Mouse (Mus musculus) cerebellum, adult 9-11 months (tissue): ENCODE data around the gene Cd300ld.
"Not testable (repeated sequence)": the region's sequence is repeated elsewhere in the genome, so short reads cannot be mapped to it uniquely, and the experiment has no call there.

Experiments used
- DNase-seq: peaks from one replicate; pipeline ENCODE4 v3.0.0; 2022

Cd300ld gene

GRCm38 (mm10) chr11:114989793-114990192 is at the start of gene Cd300ld:
Gene Cd300ld, minus strand, starts transcription at chr11:114989922.
- DNase-seq: no peak

- DNase-seq: not testable (repeated sequence)
Measured at GRCm38 (mm10) chr11:115037669-115038068, 47.9 kb upstream of the Cd300ld start, which contains the start of gene Cd300ld5. Gene Cd300ld5, minus strand, starts transcription at chr11:115037769.

DNA sequence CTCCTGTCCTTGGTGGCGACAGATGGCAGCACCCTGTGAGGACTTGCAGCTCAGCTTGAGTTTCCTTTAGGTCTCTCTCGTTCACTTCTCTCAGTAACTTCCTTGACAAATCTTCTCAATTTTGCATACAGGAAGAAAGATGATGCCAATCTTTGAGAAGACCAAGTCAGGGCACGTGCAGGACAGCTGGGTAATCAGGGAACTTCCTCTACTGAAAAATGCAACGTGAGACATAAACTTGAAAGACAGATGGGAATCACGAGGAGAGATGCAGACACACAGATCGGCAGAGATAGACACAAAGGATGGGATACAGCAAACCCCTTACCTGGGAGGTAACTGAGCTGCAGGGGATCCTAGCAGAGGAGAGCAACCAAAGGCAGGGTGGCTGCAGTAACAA is 37.2 kb upstream of the Cd300ld start, which contains the start of gene Cd300ld4:
Cd300ld4 (minus strand) TSS at position 101 of the 400 bp plus-strand sequence.
- DNase-seq: not testable (repeated sequence)

DNA sequence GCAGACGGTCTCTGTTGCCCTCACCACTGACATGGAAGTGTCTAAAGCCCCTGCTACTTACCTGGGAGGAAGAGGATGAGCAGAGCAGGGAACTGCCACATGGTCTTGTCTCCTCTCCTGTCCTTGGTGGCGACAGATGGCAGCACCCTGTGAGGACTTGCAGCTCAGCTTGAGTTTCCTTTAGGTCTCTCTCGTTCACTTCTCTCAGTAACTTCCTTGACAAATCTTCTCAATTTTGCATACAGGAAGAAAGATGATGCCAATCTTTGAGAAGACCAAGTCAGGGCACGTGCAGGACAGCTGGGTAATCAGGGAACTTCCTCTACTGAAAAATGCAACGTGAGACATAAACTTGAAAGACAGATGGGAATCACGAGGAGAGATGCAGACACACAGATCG is 26.4 kb upstream of the Cd300ld start, which contains the start of gene Cd300ld2:
Cd300ld2 (minus strand) TSS at position 101 of the 400 bp plus-strand sequence.
- not testable (repeated sequence) for DNase-seq

- no peak for DNase-seq
Measured at GRCm38 (mm10) chr11:115004070-115004469, 14.3 kb upstream of the Cd300ld start.

DNA sequence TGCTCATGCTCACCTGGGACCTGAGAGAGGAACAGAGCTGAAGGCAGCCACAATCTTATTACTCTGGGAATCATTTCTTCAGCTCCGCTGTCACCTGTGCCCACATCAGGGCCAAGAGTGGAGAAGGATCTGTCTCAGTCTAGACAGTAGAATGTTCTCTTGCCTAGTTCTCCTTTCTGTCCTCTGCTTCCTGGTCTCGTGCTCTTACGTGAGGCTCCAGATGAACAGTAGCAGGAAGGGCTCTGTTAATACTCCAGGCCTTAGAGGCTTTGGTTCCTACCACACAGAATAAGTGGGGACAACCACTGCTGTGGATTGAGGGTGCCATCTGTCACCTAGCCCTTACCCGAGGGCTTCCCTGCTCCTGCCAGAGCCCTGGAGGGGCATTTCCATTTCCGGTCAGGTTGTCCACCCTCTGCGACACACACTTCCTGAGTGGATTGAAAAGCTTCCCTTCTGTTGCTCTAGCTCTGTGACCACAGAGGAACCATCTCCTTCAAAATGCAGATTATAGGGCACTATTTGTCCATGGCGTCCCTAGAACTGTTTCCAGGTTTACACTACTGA is 11.8 kb upstream of the Cd300ld start, which contains the start of gene Cd300c2:
Cd300c2 (minus strand) TSS at position 407 of the 567 bp plus-strand sequence.
- peak; percentile 43 for DNase-seq

- no peak for DNase-seq
Measured at GRCm38 (mm10) chr11:114981866-114982265, 7.9 kb downstream of the Cd300ld start.

GRCm38 (mm10) chr11:114972726-114973125 is 17.0 kb downstream of the Cd300ld start:
- DNase-seq: peak; percentile 27

- no peak for DNase-seq
Measured at GRCm38 (mm10) chr11:114968752-114969207, 20.9 kb downstream of the Cd300ld start, which contains the start of gene Cd300c. Gene Cd300c, minus strand, starts transcription at chr11:114969157.

- DNase-seq: no peak
Measured at GRCm38 (mm10) chr11:114965182-114965828, 24.4 kb downstream of the Cd300ld start.

GRCm38 (mm10) chr11:114960369-114960768 is 29.4 kb downstream of the Cd300ld start:
- no peak for DNase-seq

DNA sequence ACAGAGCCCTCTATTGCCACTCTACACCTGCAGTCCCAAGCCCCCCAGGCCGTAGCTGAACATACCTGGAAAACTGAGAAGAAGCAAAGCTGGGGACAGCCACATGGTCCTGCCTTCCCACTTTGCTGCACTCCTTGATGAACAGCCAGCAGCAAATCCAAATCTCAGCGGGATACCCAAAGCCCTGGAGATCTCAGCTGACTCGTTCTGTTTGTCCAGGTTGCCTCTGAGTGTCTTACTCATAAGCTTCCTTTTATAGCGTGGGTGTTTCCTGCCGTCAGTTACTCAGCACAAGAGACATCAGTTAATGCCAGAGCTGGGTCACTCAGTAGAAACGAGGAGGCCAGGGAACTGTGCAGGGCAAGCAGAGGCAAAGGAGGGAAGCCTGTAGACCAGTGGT is 55.6 kb downstream of the Cd300ld start, which contains the start of gene Cd300lb:
Cd300lb (minus strand) TSS at position 243 of the 400 bp plus-strand sequence.
- no peak for DNase-seq

- no peak for DNase-seq
Measured at GRCm38 (mm10) chr11:114933591-114933990, 56.1 kb downstream of the Cd300ld start.
